Mouse (Mus musculus) common myeloid progenitor, adult 5-6 weeks (primary cell): ENCODE data around the gene Grm8. TPM values are rescaled to one million over a fixed set of nuclear protein-coding genes. Genes with fewer than 3 reads are reported as not detected.
A peak's percentile ranks its signal among the peaks of the same experiment; 100 is the strongest.
"Not testable (repeated sequence)": the region's sequence is repeated elsewhere in the genome, so short reads cannot be mapped to it uniquely, and the experiment has no call there.

Source experiments
- ATAC-seq: replicated peaks from 2 replicates; pipeline ENCODE4 v1.8.0; 2016; ENCODE audit warnings: low read depth, mild to moderate bottlenecking, moderate TSS enrichment, inconsistent platforms; ENCODE audit not compliant: poor library complexity, severe bottlenecking
- total RNA-seq: library from RNA; stranded (forward); fragments of 200-1000, 187-1606 nt; gene quantifications from 2 replicates; pipeline ENCODE4 v1.2.3, GENCODE M21; 2017

The Grm8 gene
- total RNA-seq, 1 experiment from 2014 or later, result not detected

DNA sequence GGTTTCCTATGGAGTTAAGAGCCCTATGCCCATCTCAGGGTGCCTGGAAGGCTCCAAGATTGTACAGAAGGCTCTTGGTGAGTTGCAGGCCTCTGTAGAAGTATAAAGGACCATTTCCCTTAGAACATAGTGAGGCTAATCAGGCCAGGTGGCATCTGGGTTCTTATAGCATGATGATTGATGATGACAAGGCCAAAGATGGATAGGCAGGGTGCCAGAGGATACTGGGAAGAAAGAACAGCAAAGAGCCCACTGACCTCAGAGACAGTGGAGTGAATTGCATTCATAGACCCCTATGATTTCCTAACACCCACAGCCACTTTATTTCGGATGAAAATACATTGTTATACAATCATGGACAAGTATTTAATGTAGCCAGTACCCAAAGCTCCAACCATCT, 242.1 kb downstream of the Grm8 start:
- ATAC-seq, result no peak

DNA sequence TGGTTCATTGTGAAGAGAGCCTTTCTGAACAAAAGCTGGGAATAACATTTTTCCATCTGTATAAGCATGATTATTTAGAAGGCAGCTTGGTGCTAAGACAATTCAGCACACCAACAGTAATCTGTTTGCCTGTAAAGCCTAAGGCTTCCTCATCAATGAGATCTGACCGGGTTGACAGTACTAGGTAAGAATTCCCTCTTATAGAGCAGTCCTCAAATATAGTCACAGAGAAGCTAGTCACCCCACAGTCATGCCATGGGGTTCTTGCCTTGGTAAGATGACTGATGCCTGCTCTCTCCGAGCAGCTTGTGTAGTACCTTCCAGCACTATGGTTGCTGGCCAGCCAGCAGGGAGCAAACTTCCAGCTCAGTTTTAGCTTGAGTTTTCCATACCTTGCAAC, 246.6 kb downstream of the Grm8 start:
- ATAC-seq, result no peak

DNA sequence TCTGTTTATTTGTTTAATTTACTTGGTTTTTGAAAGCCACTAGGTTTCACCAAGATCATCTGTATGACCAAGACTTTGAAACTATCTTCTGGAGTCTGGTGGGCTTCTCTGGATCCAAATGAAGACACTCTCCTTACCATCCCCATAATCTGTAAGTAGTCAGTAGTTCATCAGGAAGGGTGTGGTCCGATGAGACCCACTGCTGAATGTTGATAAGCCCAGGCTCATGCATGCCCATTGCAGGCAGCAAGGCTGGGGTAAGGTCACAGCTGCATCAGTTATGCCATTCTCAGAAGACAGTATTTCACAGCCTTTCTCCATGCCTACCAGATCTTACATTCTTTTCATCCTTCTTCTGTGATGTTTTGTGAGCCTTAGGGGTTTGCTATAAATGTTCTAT, 247.1 kb downstream of the Grm8 start:
- ATAC-seq, result peak; percentile 62

DNA sequence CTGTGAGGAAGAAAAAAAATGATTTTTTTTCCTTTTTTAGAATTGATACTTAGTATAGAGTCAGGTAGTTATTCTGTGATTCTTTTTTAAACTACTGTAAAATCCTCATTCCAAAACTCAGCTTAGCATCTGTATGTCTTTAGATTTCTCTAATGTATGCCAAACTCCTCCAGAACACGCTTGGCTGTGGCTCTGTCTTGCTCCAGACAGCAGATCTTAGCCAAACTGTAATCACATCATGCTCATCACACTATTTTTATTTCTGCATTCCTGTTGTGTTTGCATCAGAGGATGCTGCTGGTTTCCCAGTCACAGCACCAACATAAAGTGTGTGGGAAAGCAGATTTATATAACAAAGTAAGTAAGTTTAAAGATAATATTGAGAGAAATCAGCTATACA, 249.2 kb downstream of the Grm8 start:
- no peak for ATAC-seq

DNA sequence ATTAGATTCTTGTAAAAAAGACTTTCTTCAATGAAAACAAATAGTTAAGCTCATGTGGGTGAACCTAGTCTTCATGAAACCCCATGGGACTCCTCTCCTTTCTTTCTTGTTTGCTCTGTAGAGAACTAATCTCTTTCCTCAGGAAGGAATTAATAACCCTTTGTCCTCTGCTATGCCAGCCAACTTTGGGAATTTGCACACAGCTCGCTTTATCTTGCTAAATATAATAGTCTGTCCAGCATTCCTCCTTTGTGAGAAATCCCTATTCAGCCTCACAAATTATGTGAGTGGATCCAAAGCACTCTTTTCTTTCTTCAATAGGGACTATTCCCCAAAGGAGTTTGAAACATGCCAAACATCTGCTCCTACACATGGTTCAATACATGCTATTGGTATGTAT, 285.3 kb downstream of the Grm8 start:
- no peak for ATAC-seq

DNA sequence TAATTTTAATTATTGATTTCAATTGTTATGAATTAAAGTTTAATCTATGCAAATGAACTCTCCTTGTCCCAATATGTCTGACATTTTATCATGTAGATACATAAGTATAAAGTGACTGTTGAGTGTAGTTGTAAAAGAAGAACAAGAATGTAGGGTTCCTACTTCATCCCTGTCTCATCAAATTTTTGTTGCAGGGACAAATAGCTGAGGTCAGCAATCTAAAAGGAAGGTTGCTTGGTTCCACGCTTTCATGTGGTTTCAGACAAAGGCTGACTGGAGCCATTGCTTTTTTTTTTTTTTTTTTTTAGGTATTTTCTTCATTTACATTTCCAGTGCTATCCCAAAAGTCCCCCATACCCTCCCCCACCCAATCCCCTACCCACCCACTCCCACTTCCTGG, 298.8 kb downstream of the Grm8 start:
- no peak for ATAC-seq

DNA sequence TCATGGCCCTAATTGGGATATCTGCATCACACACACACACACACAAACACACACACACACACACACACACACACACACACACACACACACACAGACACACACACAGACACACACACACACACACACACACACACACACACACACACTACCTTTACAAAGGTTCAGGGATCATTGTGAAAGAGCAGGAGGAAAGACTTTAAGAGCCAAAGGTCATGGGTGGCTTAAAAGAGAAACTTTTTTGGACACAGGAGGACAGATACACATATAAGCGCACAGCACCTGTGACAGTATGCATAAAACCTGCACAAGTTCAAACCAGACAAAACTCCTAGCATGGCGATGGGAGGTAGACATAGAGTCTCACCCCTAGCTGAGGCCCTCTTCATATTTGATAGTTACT, 315.2 kb downstream of the Grm8 start:
- ATAC-seq, result not testable (repeated sequence)

DNA sequence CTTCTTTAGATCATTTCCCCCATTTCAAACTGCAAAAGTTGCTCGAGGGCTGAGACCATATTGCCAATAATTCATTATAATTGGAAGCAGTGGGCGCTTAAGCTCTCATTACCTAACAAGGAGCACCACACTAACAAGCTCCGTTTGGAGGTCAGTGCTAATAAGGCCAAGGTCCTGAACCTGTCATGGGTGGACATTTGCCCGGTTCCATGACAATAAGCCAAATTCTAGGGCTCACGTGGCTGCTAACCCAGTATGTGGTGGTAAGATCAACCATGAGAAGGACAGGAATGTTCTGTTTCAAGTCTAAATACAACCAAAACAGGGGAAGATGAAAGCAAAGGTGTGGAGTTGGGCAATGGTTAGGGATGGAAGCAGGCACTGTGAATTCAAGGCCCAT, 322.2 kb downstream of the Grm8 start:
- no peak for ATAC-seq

DNA sequence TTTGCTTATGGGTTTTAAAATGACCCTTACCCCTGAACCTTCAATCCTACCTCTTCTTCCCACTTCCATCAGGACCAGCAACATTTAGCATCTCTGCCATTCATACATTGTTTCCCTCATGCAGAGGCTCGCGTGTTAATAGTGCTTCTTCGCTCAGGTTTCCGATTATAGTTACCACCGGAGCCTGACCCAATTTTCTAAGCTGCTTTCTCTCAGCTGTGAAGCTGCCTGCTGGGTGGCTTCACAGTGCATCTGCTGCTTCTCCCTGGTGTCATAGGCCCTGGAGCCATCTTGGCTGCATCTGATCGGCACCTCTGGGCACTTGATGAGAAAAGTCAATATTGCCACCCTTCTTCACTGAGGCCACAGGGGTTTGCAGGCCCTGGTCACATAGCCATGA, 325.0 kb downstream of the Grm8 start:
- ATAC-seq, result no peak

DNA sequence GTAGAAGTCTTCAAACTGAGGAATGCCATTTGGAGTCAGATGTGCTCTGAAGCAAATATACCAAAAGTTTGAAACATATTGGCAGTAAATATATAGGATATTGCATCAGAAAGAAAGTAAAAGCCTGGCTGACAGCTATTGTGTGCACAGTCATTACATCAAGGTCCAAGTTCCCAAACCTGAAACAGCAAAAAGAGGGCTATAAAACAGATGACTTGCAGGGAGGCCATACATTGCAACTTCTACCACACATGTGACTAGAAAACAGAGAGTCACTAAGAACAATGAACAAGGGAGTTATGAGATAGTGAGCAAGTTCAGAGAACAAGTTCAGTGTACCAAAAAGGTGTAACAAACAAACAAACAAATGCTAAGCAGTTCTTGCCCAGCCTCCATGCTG, 328.2 kb downstream of the Grm8 start:
- ATAC-seq, result no peak

DNA sequence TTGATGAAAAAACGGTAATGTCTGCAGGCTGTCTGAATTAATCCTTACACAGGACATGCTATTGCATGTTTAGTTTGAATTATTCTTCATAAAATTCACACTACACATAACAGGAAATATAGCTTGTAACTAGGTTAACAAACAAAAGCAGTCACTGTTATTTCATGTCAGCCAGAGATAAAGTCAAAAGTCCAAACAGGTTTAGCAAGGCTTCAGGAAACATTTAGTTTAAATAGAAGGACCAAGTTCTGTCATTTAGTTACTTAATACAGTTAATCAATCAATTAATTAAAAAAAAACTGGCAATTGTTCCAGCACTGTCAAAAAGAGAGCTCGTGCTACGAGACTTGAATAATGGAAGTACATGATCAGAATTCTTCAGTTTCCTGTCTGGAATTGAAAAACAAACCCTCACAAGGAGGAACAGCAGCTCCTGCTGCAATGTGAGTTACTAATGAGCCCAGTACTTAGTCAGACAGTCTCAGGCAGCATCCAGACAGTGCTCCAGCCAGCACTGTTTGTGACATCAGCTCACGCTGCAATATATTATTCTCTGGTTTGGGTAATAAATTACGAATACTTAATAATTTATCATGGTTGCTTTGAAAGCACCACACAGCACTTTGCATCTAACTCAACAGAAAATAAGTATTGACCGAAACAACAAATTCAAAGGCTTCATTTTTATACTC, 334.0 kb downstream of the Grm8 start:
- no peak for ATAC-seq

DNA sequence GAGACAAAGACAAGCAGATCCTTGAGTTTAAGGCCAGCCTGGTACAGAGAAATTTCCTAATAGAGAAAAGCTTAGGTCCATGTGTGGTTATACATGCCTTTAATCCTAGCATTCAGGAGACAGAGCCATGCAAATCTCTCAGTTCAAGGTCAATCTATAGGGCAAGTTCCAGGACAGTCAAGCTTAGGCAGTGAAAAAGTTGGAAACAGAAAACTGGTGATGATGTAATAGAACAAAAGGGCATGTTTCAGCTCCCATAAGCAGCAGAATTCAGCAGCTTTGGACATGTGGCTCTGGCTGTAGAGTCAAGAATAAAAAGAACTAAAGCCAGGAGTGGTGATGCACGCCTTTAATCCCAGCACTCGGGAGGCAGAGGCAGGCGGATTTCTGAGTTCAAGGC, 336.2 kb downstream of the Grm8 start:
- no peak for ATAC-seq

DNA sequence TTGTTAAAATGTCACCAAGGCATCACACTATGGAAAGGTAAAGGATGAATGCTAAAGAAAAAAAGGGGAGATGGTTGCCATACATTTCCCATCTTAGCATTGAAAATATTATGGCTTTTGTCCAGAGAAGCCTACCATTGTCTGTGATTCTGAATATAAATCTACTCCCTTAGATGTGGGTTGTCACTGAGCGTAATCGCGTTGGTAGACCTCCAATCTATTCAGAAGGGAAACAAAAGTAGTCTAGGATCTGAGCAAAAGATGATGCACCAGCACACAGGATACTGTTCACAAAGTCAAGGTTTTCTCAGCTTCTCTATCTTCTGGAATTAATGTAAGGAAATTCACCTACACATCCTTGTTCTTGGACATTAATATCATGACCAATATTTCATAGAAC, 345.4 kb downstream of the Grm8 start:
- ATAC-seq, result no peak

DNA sequence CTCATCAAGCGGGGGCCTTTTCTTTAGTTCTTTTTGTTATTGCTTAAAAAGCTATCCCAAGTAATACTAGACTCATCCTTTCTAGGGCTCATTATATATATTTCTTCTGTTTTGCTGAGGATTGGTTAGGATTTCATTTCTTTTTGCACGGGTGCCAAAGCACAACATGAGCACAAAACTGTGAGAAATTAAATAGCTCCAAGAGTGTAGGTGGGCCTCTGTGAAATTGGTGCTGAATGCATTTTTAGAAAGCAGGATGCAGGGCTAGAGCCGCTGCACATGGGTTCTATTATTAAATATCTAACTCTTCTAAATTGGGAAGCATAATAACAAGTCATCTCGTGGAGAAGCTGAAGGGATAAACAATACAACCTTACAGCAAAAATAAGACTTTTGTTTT, 345.8 kb downstream of the Grm8 start:
- no peak for ATAC-seq

DNA sequence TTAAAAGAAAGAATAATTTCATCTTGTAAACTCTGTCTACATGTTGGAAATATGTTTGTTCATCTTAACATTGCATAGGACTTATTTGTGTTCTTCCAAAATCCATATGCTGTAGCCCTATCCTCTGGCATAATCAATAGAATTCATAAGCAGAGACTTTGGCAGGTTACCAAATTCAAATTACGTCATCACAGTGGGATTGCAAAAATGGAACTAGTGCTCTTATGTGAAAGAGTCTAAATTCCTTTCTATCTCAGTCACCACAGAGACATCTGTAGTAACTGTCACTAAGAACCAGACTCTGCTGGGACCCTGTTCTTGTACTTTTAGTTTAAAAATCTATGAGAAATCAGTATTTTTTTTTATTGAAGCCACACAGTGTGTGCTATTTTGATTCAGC, 352.7 kb downstream of the Grm8 start:
- no peak for ATAC-seq

DNA sequence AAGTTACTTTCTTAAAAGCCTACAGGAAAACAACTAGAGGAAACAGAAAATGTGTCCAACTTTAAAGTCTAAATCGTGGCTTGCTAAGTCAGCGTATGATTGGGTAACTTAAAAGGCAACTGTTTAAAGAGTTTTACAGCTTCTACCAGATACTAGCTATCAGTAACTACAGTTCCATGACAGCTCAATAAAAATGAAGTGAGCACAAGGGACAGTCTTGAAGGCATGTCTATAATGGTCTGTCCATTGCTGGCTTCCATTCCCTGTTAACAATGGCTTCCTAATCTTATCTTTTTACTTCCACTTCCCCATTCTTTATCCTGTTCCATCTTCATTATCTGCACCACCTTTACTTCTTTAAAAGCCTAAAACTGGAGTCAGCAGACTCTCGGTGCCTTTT, 353.6 kb downstream of the Grm8 start:
- ATAC-seq, result no peak

DNA sequence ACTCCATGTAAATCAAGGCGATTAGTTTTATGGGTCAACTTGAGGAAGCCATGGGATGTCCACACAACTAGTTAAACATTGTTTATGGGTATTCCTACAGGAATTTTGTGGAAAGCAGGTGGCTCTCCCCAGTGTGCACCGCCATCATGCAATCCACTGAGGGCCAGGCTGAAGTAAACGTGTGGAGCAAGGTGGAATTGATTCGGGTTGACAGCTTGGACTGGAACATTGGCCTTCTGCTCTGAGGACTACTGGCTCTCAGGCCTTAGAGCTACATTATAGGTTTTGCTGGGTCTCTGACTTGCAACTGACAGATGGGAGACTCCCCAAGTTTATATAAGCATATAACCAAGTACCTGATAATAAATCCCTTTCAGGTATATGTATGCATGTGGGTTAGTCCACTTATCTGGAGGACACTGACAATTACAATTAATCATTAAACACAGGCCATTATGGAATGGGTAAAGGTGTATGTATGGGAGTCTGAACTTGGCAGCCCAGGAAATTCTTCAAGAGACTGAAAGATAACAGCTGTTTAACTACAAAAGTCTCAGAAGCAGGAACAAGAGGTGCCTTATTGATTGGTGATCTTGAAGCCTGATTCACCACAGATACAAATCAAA, 359.2 kb downstream of the Grm8 start:
- ATAC-seq, result no peak

DNA sequence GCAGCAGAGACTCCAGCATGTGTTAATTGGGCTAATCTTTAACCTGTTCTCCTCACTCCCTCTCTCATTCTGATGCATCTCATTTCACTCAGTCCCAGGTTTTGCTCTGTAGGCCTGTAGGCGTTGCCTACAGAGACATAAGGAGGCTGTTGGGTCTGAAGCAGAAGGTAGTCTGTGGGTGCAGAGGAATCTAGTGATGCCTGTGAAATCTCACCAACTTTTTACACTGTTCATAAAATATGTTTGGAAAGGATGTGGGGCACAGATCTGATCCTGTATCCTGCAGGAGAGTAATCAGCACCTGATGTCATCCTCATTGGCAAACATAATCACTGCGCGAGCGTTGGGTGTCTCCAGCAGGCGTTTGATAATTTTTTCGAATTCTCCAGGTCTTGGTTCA, 372.9 kb downstream of the Grm8 start:
- ATAC-seq, result no peak

DNA sequence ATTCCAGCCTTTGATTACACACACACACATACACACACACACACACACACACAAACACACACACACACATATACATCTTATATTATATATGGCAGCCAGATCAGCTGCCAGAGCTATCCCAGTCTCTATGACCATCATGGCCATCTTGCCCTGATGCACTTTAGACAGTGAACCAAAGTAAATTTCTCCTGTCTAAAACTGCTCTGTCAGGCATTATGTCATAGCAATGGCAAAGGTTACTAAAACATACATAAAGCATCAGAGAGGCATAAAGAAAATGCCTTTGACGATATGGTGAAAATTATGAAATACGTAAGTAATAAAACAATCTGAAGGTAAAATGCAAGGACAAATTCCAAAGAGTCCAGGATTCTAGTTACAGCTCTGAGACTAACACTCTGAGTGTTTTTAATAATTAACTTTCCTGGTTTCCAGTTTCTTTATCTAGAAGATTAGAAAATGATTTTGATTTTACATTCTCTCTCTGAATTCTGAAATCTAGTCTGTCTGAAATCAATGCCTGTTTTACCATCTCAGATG, 381.6 kb downstream of the Grm8 start:
- ATAC-seq, result no peak

DNA sequence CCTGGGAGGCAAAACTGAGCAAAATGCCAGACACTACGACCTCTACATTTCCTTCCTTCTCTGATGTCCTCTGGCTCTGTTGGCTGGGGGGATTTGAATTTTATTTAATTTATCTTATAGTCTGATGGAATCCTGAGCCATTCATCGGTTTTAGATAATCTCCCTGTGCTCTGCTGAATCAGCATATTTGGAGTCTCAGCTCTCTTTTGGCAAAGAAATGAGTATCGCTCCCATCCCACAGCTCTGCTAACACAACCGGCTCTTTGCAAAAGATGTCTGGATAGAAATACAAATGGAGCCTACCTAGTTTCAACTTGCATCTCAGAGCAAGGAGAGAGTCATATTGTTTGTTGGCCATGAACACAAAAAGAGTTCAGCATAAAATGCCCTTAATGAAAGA, 388.5 kb downstream of the Grm8 start:
- ATAC-seq, result no peak

DNA sequence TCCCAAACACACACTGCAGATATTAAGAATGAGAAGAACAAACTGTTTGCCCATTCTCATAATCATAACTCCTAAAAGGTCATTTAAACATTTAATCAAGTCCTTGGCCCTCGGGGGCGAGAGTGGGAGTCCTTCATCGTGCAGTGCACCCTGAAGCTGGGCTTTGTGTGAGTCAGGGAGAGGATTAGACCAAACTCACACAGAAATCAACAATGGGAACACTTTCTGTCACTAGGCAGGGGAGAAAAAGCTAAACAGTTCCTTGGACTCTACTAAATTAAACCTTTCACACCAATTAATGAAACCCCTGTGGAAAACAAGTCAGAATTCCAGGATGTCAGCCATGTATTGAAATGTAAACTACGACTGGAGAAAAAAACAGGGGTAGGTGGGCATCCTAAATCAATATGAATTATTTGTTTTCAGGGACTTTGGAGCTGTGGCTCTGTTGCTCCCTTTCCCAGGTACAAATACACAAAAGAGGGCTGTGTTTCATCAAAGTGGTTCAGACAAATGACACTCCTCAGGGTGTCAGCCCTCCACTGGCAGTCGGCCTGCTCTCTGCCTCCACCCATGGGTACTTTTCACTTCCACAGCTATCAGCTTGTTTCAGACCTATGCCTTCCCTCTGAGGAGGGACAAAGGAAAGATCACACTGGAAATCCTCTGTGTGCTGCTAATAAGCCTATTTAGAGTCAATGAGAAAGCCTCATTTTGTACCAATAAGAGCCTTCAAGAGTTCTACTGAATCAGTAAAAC, 389.1 kb downstream of the Grm8 start:
- no peak for ATAC-seq
